ENCODE assay signal across 8 mouse cellular contexts in the genomic region with DNA sequence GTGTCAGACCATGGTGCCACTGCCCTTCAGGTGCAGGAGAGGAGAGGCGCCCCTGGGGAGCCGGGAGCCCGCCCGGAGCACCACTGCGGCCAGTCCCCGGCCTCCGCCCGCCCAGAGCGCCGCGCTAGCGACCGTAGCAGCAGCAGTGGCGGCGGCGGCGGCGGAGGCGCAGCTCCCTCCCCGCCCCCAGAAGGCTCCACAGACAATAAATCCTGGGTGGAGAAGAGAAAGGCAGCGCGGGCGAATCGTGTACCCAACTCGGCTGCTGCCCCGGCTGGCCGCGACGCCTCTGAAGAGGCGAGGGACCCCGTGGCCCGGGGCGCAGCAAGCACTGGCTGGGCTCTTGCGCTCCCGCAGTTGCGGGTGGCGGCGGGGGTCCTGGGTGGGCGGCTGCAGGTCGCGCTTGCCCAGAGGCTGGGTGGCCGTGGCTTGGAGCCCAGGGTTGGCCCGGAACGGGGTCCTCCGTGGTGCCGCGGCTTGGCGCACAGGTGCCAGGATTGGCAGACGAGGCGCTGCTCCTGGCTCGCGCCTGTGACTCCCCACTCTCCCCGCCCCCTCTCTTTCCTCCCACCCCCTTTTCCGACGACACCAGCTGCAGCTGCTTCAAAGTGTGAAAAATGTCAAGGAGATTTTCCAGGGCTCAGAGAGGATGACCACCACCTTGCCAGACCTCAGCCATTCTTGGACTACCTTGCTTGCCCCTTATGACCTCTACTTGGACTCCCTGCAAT. TPM values are rescaled to one million over a fixed set of nuclear protein-coding genes. Genes with fewer than 3 reads are reported as not detected.
DNase-seq lines count a peak whose midpoint lies in the region; ATAC-seq and TF ChIP-seq lines count a peak whose summit lies in the region.

No protein-coding gene starts in this region.

- peak overlapping the region; percentile 41 for H3K9ac ChIP-seq in lung, embryonic 14.5 days

- peaks cover 35% of the 10 kb centered on the region for H3K27me3 ChIP-seq in lung, embryonic 14.5 days (ENCODE audit: insufficient read depth, low read length)
- no peaks in the 10 kb centered on the region for H3K27me3 ChIP-seq in myocyte (ENCODE audit: control insufficient read depth, insufficient read depth, insufficient read length)

- no peaks in the 10 kb centered on the region for H3K36me3 ChIP-seq in lung, embryonic 14.5 days (ENCODE audit: insufficient read depth)
- H3K36me3 ChIP-seq in myocyte (ENCODE audit: control insufficient read depth, insufficient read depth) = no peaks in the 10 kb centered on the region

- peak overlapping the region; percentile 90 for H3K4me2 ChIP-seq in lung, embryonic 14.5 days
- peak overlapping the region; percentile 71 for H3K4me2 ChIP-seq in myocyte (ENCODE audit: low read depth)

- ATAC-seq in lung, embryonic 14.5 days (ENCODE audit: insufficient read depth) = peak; percentile 78

- intact Hi-C loops in left cerebral cortex, postnatal 14 days (cut with DNase I) = loop anchor here (2.0 to 10.0 kb wide), 3 partner anchors 469 to 716 kb away; no protein-coding TSS in a partner anchor

- H3K9me3 ChIP-seq in lung, embryonic 14.5 days (ENCODE audit: low read depth, low read length) = no peaks in the 10 kb centered on the region

- H3ac ChIP-seq in myocyte (ENCODE audit: control insufficient read depth, insufficient read length) = peak overlapping the region; percentile 43

- no peak overlapping the region for H3K27ac ChIP-seq in lung, embryonic 14.5 days (ENCODE audit: low read depth)

- H3K79me2 ChIP-seq in myocyte (ENCODE audit: control insufficient read depth, insufficient read depth) = no peaks in the 10 kb centered on the region

- under 1% methylated on average over 51 of the region's 55 CpGs for WGBS in lung, embryonic 14.5 days

- no peaks in the 10 kb centered on the region for H3K4me1 ChIP-seq in lung, embryonic 14.5 days (ENCODE audit: insufficient read depth)

- TF ChIP-seq POLR2A in myocyte (IDR thresholded peaks at IDR 0.05; ENCODE audit: insufficient read length, low read depth) = no peak

- DNase-seq in lung, embryonic 14.5 days = peak; percentile 32
- no peak for DNase-seq in lung, adult 18-20 months
- DNase-seq in embryo, embryonic 11 days = peak; percentile 56
- DNase-seq in gastrocnemius, postnatal 25 days = peak; percentile 8
- peak; percentile 50 to 66 for DNase-seq in left cerebral cortex, postnatal 14 days (ENCODE audit: low spot score in 2 of 2)
- DNase-seq in spleen, adult 12 weeks (ENCODE audit: low spot score) = no peak
- DNase-seq in thymus, postnatal 0 days (ENCODE audit: low spot score) = no peak

- peak overlapping the region; percentile 50 for H3K4me3 ChIP-seq in lung, embryonic 14.5 days (ENCODE audit: low read depth, low read length)
- H3K4me3 ChIP-seq in myocyte = peak overlapping the region; percentile 8

- no peak for TF ChIP-seq CTCF in lung, embryonic 14.5 days (IDR thresholded peaks at IDR 0.05; ENCODE audit: low read depth)

TF ChIP-seq in myocyte, 11 proteins besides CTCF, POLR2A, EP300 and RAD21:
- TF ChIP-seq REST (IDR thresholded peaks at IDR 0.05; ENCODE audit: insufficient read depth, insufficient read length) (no peak), MYOD1 (IDR thresholded peaks at IDR 0.05; ENCODE audit: control insufficient read depth in 1 of 3, insufficient read length in 2 of 3, low read depth in 2 of 3) (peak in 1 of 3 experiments; percentile 16)

RNA-seq across cellular contexts. Expression of a gene that starts 0.6 kb away (rescaled TPM):
- 0.43 and 0.77 TPM in 2 replicates for polyA plus RNA-seq in lung, embryonic 14.5 days (2014; fragmentation: Nextera tagmentation; extraction: Ambion mirVana)
- not detected for total RNA-seq in gastrocnemius, postnatal 25 days (2021)
- total RNA-seq in left cerebral cortex, postnatal 14 days (2021) = 100 to 1,000 TPM; 123 to 142 TPM
- polyA plus RNA-seq in myocyte (2012; fragmentation: generic; extraction: Trizol) = not detected
- polyA plus RNA-seq in thymus, postnatal 0 days (2015; fragmentation: Nextera tagmentation; extraction: Ambion mirVana) = 0.03 TPM in 1 of 2 replicates, not detected in the other

Comparison
In these comparisons a context has a peak if more than half of its experiments do, and no peak if none do; other contexts are left out.
1. DNase-seq: peak in lung, embryonic 14.5 days (single experiment), embryo, embryonic 11 days (single experiment), gastrocnemius, postnatal 25 days (single experiment) and left cerebral cortex, postnatal 14 days (2 of 2); none in lung, adult 18-20 months (0 of 2), spleen, adult 12 weeks (single experiment) and thymus, postnatal 0 days (single experiment).